Mouse (Mus musculus): ENCODE data around the gene Msh2. TPM values are rescaled to one million over a fixed set of nuclear protein-coding genes. Genes with fewer than 3 reads are reported as not detected.

The Msh2 gene
- total and polyA plus RNA-seq, 3 experiments, result 6.1 to 21.6 (median 16.8) TPM

Other genes with a start within 250 kb of the Msh2 start
- not detected for gene Stpg4, start 244.6 kb upstream of the Msh2 start, total RNA-seq (2021)
- gene Stpg4, start 244.6 kb upstream of the Msh2 start, polyA plus RNA-seq (2012; rRNA removed), result not detected in 2 replicates
- 100 to 1,000 TPM; 485 to 563 TPM for gene Calm2, start 225.4 kb upstream of the Msh2 start, total RNA-seq (2021)
- gene Calm2, start 225.4 kb upstream of the Msh2 start, polyA plus RNA-seq (2012; rRNA removed), result 6.4 and 6.8 TPM in 2 replicates
- under 1 TPM; 0.35 to 0.38 TPM for gene Epcam, start 36.4 kb upstream of the Msh2 start, total RNA-seq (2021)
- gene Epcam, start 36.4 kb upstream of the Msh2 start, polyA plus RNA-seq (2012; rRNA removed), result 0.22 TPM in 1 of 2 replicates, not detected in the other
- gene Kcnk12, start 125.7 kb downstream of the Msh2 start, total RNA-seq (2021), result under 1 TPM; 0.28 to 0.66 TPM
- 0.72 and 1.2 TPM in 2 replicates for gene Kcnk12, start 125.7 kb downstream of the Msh2 start, polyA plus RNA-seq (2012; rRNA removed)
- gene Rpl36-ps4, start 248.6 kb downstream of the Msh2 start, total RNA-seq (2021), result not detected
- not detected in 2 replicates for gene Rpl36-ps4, start 248.6 kb downstream of the Msh2 start, polyA plus RNA-seq (2012; rRNA removed)

All from adrenal gland, adult 2 months (tissue).